Mouse (Mus musculus): ENCODE results near the gene Wdr89. TPM values are rescaled to one million over a fixed set of nuclear protein-coding genes. Genes with fewer than 3 reads are reported as not detected.
A peak's percentile ranks its signal among the peaks of the same experiment; 100 is the strongest.
"Not testable (repeated sequence)": the region's sequence is repeated elsewhere in the genome, so short reads cannot be mapped to it uniquely, and the experiment has no call there.

Wdr89 gene
- total RNA-seq, 2 experiments from 2014 or later = 1.9 to 2.8 TPM

- intact Hi-C loops (cut with DNase I) = no loop called here
- Histone ChIP-seq H3K4me3 (no peak overlapping the region), H3K27ac (no peak overlapping the region)
- DNase-seq = no peak
- no peak for TF ChIP-seq CTCF (IDR thresholded peaks at IDR 0.05)
These were observed 18.0 kb upstream of the Wdr89 start for GRCm38 (mm10) chr12:75687314-75687713.

- H3K27ac ChIP-seq; intact Hi-C loops (cut with DNase I); DNase-seq; H3K4me3 ChIP-seq: not testable (repeated sequence)
These were observed 14.7 kb upstream of the Wdr89 start for GRCm38 (mm10) chr12:75684026-75684425.

DNA sequence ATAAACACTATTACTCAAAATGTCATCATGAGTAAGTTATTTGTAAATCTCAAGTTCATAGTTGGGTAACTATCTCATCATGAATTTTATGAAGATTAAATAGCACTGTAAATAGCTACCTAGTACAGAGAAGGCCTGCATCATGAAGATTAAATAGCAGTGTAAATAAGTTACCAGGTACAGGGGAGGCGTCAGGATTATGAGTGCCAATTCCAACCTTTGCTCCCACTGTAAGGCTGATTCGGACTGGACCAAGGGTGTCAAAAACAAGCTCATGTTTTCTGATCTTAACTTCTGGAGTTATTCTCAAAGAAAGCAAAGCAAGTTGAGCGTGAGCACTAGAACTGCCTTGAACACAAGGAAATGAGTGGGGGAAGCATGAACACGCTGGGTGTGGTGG is 14.3 kb upstream of the Wdr89 start:
- no peak for DNase-seq
- no peak overlapping the region for H3K27ac ChIP-seq
- no peak for TF ChIP-seq CTCF (IDR thresholded peaks at IDR 0.05)
- intact Hi-C loops (cut with DNase I) = no loop called here
- H3K4me3 ChIP-seq = no peak overlapping the region

GRCm38 (mm10) chr12:75682842-75683241 is 13.5 kb upstream of the Wdr89 start:
- no peak for TF ChIP-seq CTCF (IDR thresholded peaks at IDR 0.05)
- DNase-seq = no peak
- intact Hi-C loops (cut with DNase I) = no loop called here
- H3K4me3 ChIP-seq = no peak overlapping the region
- no peak overlapping the region for H3K27ac ChIP-seq

DNA sequence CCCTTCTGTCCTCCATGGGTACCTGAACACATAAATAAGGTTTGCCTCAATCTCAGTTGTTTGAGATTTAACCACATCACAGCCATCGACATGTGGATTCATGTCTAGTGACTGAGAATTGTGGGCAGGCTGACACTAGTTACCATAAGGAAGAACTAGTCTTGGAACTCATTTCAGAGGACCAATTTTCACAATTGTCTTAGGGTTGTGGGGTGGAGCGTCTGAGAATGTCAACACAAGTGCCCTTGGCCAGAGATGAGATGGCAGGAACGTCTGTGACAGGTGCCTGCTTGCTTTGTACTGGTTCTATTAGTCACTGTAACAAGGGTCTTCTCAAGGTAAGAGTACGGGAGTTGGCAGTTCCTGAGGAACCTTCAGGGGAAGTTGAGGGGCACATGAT is 11.8 kb upstream of the Wdr89 start:
- no peak overlapping the region for H3K27ac ChIP-seq
- no peak for DNase-seq
- intact Hi-C loops (cut with DNase I) = no loop called here
- no peak for TF ChIP-seq CTCF (IDR thresholded peaks at IDR 0.05)
- H3K4me3 ChIP-seq = no peak overlapping the region

- no peak for TF ChIP-seq CTCF (IDR thresholded peaks at IDR 0.05)
- intact Hi-C loops (cut with DNase I) = no loop called here
- no peak overlapping the region for H3K4me3 ChIP-seq
- no peak for DNase-seq
- H3K27ac ChIP-seq = no peak overlapping the region
These were observed 9.1 kb upstream of the Wdr89 start for GRCm38 (mm10) chr12:75678393-75678792.

DNA sequence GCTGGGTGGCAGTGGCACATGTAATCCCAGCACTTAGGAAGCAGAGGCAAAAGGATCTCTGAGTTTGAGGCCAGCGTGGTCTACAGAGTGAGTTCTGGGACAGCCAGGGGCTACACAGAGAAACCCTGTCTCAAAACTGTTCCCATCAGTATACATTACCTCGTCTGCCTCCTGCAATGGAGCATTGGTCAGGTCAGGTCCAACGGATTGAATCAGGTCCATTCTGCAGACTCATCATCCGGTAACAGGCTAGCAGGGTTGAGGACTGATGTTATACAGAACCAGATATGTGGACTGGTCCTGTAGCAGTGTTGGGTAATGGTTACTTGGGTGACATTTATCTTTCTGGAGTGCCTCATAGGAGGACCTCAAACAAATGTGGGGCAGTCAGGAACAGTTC is 3.3 kb upstream of the Wdr89 start:
- no peak for DNase-seq
- H3K27ac ChIP-seq = no peak overlapping the region

DNA sequence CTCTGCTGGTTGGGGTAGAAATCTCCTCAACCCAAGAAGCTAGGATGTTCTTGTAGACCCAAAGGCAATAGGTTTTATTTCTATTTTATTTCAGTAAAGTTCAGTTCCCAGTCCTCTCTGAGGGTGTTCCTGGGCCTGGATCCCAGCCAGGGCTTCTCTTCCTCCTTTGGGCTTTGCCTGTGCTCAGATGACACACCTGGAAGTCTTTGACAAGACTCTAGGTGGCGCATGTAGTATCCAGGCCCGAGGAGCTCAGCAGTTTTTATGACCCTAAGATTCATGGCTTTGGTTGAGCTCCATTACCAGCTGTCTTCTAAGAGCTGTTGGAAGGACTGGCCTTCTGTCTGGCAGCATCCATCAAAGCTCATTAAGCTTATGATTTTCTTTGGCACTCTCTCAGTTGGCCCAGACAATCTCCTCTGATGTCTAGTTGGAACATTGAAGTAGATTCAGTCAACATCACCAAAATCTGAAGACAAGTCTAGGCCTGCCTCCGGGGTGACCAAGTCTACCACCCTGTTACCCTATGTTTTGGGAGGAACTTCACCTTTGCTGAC is 2.5 kb upstream of the Wdr89 start:
- no peak for TF ChIP-seq CTCF (IDR thresholded peaks at IDR 0.05)
- intact Hi-C loops (cut with DNase I) = no loop called here
- no peak overlapping the region for H3K27ac ChIP-seq
- no peak for DNase-seq
- no peak overlapping the region for H3K4me3 ChIP-seq

More for the DNA sequence above, 3.3 kb upstream of the Wdr89 start:
- intact Hi-C loops (cut with DNase I) = no loop called here
- H3K4me3 ChIP-seq = no peak overlapping the region
- TF ChIP-seq CTCF (IDR thresholded peaks at IDR 0.05) = no peak

GRCm38 (mm10) chr12:75670611-75671010 is 1.3 kb upstream of the Wdr89 start:
- intact Hi-C loops (cut with DNase I) = no loop called here

GRCm38 (mm10) chr12:75668916-75669257 is 450 bp downstream of the Wdr89 start:
- Histone ChIP-seq H3K4me3 (peak overlapping the region; percentile 94), H3K27ac (peak overlapping the region; percentile 93)
- intact Hi-C loops (cut with DNase I) = loop anchor here (1.0 to 5.0 kb wide), 2 partner anchors 66 to 103 kb away; partner anchors contain the start of gene Sgpp1
- TF ChIP-seq CTCF (IDR thresholded peaks at IDR 0.05) = no peak
- DNase-seq = no peak

More at GRCm38 (mm10) chr12:75670611-75671010, 1.3 kb upstream of the Wdr89 start:
- H3K27ac ChIP-seq = peak overlapping the region; percentile 98
- H3K4me3 ChIP-seq = peak overlapping the region; percentile 94
- no peak for DNase-seq
- TF ChIP-seq CTCF (IDR thresholded peaks at IDR 0.05) = no peak

GRCm38 (mm10) chr12:75668221-75668620 is 1.1 kb downstream of the Wdr89 start:
- intact Hi-C loops (cut with DNase I) = loop anchor here (5.0 kb wide), 1 partner anchor 104 kb away; no protein-coding TSS in a partner anchor
- no peak for DNase-seq
- H3K4me3 ChIP-seq = no peak overlapping the region
- H3K27ac ChIP-seq = 0 out of 2 replicates have a peak overlapping the region, but pooled peaks have one; percentile 93
- TF ChIP-seq CTCF (IDR thresholded peaks at IDR 0.05) = no peak

GRCm38 (mm10) chr12:75666939-75667338 is 2.4 kb downstream of the Wdr89 start:
- DNase-seq = no peak

DNA sequence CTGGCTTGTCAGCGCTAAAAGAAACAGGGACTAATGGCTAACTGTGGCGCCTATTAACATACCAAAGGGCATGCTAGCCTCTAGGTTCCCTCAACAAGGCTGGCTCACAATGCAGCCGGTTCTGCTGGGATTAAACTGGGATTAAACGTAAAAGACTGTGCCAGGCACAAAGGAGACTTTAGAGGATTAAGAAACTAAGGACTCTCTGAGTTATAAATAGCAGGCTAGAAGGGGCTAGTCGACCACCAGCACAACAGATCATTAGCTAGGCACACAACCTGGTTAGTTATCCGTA is 4.9 kb downstream of the Wdr89 start:
- intact Hi-C loops (cut with DNase I) = no loop called here
- H3K27ac ChIP-seq = no peak overlapping the region
- H3K4me3 ChIP-seq = no peak overlapping the region
- no peak for DNase-seq
- no peak for TF ChIP-seq CTCF (IDR thresholded peaks at IDR 0.05)

More at GRCm38 (mm10) chr12:75666939-75667338, 2.4 kb downstream of the Wdr89 start:
- intact Hi-C loops (cut with DNase I) = loop anchor here (5.0 kb wide), 1 partner anchor 105 kb away; no protein-coding TSS in a partner anchor
- Histone ChIP-seq H3K4me3 (no peak overlapping the region), H3K27ac (no peak overlapping the region)
- TF ChIP-seq CTCF (IDR thresholded peaks at IDR 0.05) = no peak
